Mouse (Mus musculus) hindbrain, postnatal 0 days (tissue): ENCODE results near the gene Thap7. TPM values are rescaled to one million over a fixed set of nuclear protein-coding genes. Genes with fewer than 3 reads are reported as not detected.
"Not testable (repeated sequence)": the region's sequence is repeated elsewhere in the genome, so short reads cannot be mapped to it uniquely, and the experiment has no call there.

Source experiments
- ATAC-seq: fragments of 200-750 bp; cut with Nextera tagmentation; 2 replicates; pipeline ENCODE4 v1.8.0; 2017; ENCODE audit warnings: mild to moderate bottlenecking, moderate TSS enrichment, moderate library complexity
- DNase-seq: peaks from one replicate; pipeline ENCODE4 v3.0.0-alpha.2; 2015; ENCODE audit warnings: low spot score
- H3K27ac ChIP-seq: fragments of 300-500 bp; sonication (generic); 2 replicates; pipeline ENCODE4 v1.5.1; 2014; ENCODE audit warnings: mild to moderate bottlenecking
- H3K27me3 ChIP-seq: fragments of 300-500 bp; sonication (generic); 2 replicates; pipeline ENCODE4 v1.6.1; 2014; ENCODE audit warnings: low read length, mixed read lengths; ENCODE audit not compliant: insufficient read depth
- H3K36me3 ChIP-seq: fragments of 300-500 bp; sonication (generic); 2 replicates; pipeline ENCODE4 v1.6.1; 2014; ENCODE audit warnings: low read length, mixed read lengths; ENCODE audit not compliant: insufficient read depth
- H3K4me1 ChIP-seq: fragments of 300-500 bp; sonication (generic); 2 replicates; pipeline ENCODE4 v1.6.1; 2014; ENCODE audit warnings: antibody characterized with exemption, low read length, mixed read lengths; ENCODE audit not compliant: insufficient read depth
- H3K4me2 ChIP-seq: fragments of 300-500 bp; sonication (generic); 2 replicates; pipeline ENCODE4 v1.6.1; 2014; ENCODE audit warnings: low read depth, mild to moderate bottlenecking, low read length, moderate library complexity, mixed read lengths
- H3K4me3 ChIP-seq: fragments of 300-500 bp; sonication (generic); 2 replicates; pipeline ENCODE4 v1.5.1; 2014; ENCODE audit warnings: low read length
- H3K9ac ChIP-seq: fragments of 300-500 bp; sonication (generic); replicated peaks from 2 replicates; pipeline ENCODE4 v1.6.1; 2014; ENCODE audit warnings: mild to moderate bottlenecking, low read length, moderate library complexity, mixed read lengths
- H3K9me3 ChIP-seq: fragments of 300-500 bp; sonication (generic); 2 replicates; pipeline ENCODE4 v1.6.1; 2016; ENCODE audit warnings: low read length, mixed read lengths
- CTCF ChIP-seq: IDR thresholded peaks from 2 replicates; pipeline ENCODE4 v1.5.1; 2016; ENCODE audit warnings: antibody characterized with exemption, control low read depth, low read depth
- WGBS: fragments of 180-500 bp; shearing (Covaris S2); extraction: QIAGEN DNeasy Blood & Tissue Kit; methylation state at CpG from one replicate; pipeline ENCODE4 v1.1.7; 2014; 5-methylcytosine and 5-hydroxymethylcytosine counted together
- polyA plus RNA-seq: library from polyadenylated mRNA; unstranded; fragments of >200 nt; fragmentation: Nextera tagmentation; extraction: Ambion mirVana; gene quantifications from 2 replicates; pipeline ENCODE4 v1.2.1, GENCODE M21; 2015
- total RNA-seq: library from RNA; depleted of rRNA; stranded (reverse); fragments of >200 nt; gene quantifications from 2 replicates; pipeline ENCODE4 v1.2.3, GENCODE M21; 2014

The Thap7 gene
- total and polyA plus RNA-seq, 2 experiments from 2014 or later: 57.5 to 66.8 TPM

- Histone ChIP-seq H3K4me3 (peak overlapping the region; percentile 83), H3K9ac (peak overlapping the region; percentile 85), H3K4me1 (peaks cover 13% of the 10 kb centered on the region), H3K27ac (peak overlapping the region; percentile 93), H3K4me2 (peak overlapping the region; percentile 84)
- 24% methylated on average over 3 of the region's 3 CpGs for WGBS
- H3K36me3 ChIP-seq, H3K9me3 ChIP-seq, DNase-seq, H3K27me3 ChIP-seq: not testable (repeated sequence)
- TF ChIP-seq CTCF: peak; percentile 42; the same call in 1 of the 2 replicates
- ATAC-seq: peak; percentile 14
Observed at GRCm38 (mm10) chr16:17508031-17508430, 22.9 kb downstream of the Thap7 start.

GRCm38 (mm10) chr16:17507018-17507552 lies 23.9 kb downstream of the Thap7 start:
- H3K27me3 ChIP-seq: no peaks in the 10 kb centered on the region
- 85% methylated on average over 5 of the region's 5 CpGs for WGBS
- no peaks in the 10 kb centered on the region for H3K9me3 ChIP-seq
- no peak overlapping the region for H3K27ac ChIP-seq
- TF ChIP-seq CTCF: no peak
- no peak overlapping the region for H3K4me2 ChIP-seq
- no peak overlapping the region for H3K9ac ChIP-seq
- no peaks in the 10 kb centered on the region; the same call in 1 of the 2 replicates for H3K36me3 ChIP-seq
- ATAC-seq (no peak), DNase-seq (no peak)
- peaks cover 13% of the 10 kb centered on the region for H3K4me1 ChIP-seq
- H3K4me3 ChIP-seq: no peak overlapping the region

- Histone ChIP-seq H3K4me1 (0 out of 2 replicates have a peak, but pooled peaks cover 7% of the 10 kb centered on the region), H3K9ac (no peak overlapping the region), H3K36me3 (no peaks in the 10 kb centered on the region), H3K27me3 (no peaks in the 10 kb centered on the region), H3K4me3 (no peak overlapping the region), H3K4me2 (no peak overlapping the region), H3K9me3 (no peaks in the 10 kb centered on the region), H3K27ac (no peak overlapping the region)
- ATAC-seq: no peak
- TF ChIP-seq CTCF: no peak
- DNase-seq: no peak
- 76% methylated on average over 4 of the region's 4 CpGs for WGBS
Observed at GRCm38 (mm10) chr16:17502681-17503080, 28.3 kb downstream of the Thap7 start.

GRCm38 (mm10) chr16:17499249-17499883 lies 31.6 kb downstream of the Thap7 start:
- peak overlapping the region; percentile 45; the same call in 1 of the 2 replicates for H3K27ac ChIP-seq
- H3K9ac ChIP-seq: no peak overlapping the region
- DNase-seq (peak; percentile 80), ATAC-seq (peak; percentile 93)
- no peak overlapping the region for H3K4me3 ChIP-seq
- no peak for TF ChIP-seq CTCF
- WGBS: 18% methylated on average over 10 of the region's 10 CpGs
- no peaks in the 10 kb centered on the region for H3K9me3 ChIP-seq
- H3K4me1 ChIP-seq: peaks cover 14% of the 10 kb centered on the region
- H3K27me3 ChIP-seq: no peaks in the 10 kb centered on the region
- H3K36me3 ChIP-seq: no peaks in the 10 kb centered on the region
- peak overlapping the region; percentile 8; the same call in 1 of the 2 replicates for H3K4me2 ChIP-seq

- TF ChIP-seq CTCF: no peak
- Histone ChIP-seq H3K9ac (no peak overlapping the region), H3K4me2 (no peak overlapping the region), H3K27me3 (no peaks in the 10 kb centered on the region), H3K4me3 (no peak overlapping the region), H3K27ac (peak overlapping the region; percentile 64), H3K4me1 (peaks cover 14% of the 10 kb centered on the region), H3K9me3 (no peaks in the 10 kb centered on the region), H3K36me3 (no peaks in the 10 kb centered on the region)
- ATAC-seq (peak; percentile 19; the same call in 1 of the 2 replicates), DNase-seq (peak; percentile 84)
- WGBS: 27% methylated on average over 2 of the region's 2 CpGs
Observed at GRCm38 (mm10) chr16:17496499-17497305, 34.2 kb downstream of the Thap7 start.

GRCm38 (mm10) chr16:17491896-17492561 lies 38.9 kb downstream of the Thap7 start:
- no peak for TF ChIP-seq CTCF
- no peak for ATAC-seq
- no peak for DNase-seq

More at GRCm38 (mm10) chr16:17491896-17492561, 38.9 kb downstream of the Thap7 start:
- Histone ChIP-seq H3K4me2 (no peak overlapping the region), H3K27me3 (no peaks in the 10 kb centered on the region), H3K27ac (no peak overlapping the region), H3K4me1 (peaks cover 7% of the 10 kb centered on the region), H3K9me3 (no peaks in the 10 kb centered on the region), H3K4me3 (no peak overlapping the region), H3K36me3 (no peaks in the 10 kb centered on the region), H3K9ac (no peak overlapping the region; the same call in 1 of the 2 replicates)
- 58% methylated on average over 5 of the region's 5 CpGs for WGBS
